Mouse (Mus musculus) right cerebral cortex, postnatal 25 days (tissue): ENCODE results near the gene Cst6.
"Not testable (repeated sequence)": the region's sequence is repeated elsewhere in the genome, so short reads cannot be mapped to it uniquely, and the experiment has no call there.

ENCODE experiments used
- DNase-seq: peaks from one replicate; pipeline ENCODE4 v3.0.0; 2022

Gene Cst6

GRCm38 (mm10) chr19:5349502-5349873, at the start of gene Cst6:
TSS of gene Cst6 (minus strand) at chr19:5349574.
- not testable (repeated sequence) for DNase-seq

GRCm38 (mm10) chr19:5395371-5395770, 46.0 kb upstream of the Cst6 start:
- no peak for DNase-seq

GRCm38 (mm10) chr19:5394168-5394567, 44.8 kb upstream of the Cst6 start:
- no peak for DNase-seq

- DNase-seq: no peak
Observed at GRCm38 (mm10) chr19:5392892-5393291, 43.5 kb upstream of the Cst6 start.

GRCm38 (mm10) chr19:5390416-5390815, 41.0 kb upstream of the Cst6 start:
- no peak for DNase-seq

GRCm38 (mm10) chr19:5389647-5390046, 40.3 kb upstream of the Cst6 start:
- no peak for DNase-seq

GRCm38 (mm10) chr19:5388588-5389242, 39.3 kb upstream of the Cst6 start, which contains the start of gene Sart1:
TSS of gene Sart1 (minus strand) at chr19:5388703.
- peak; percentile 96 for DNase-seq

- DNase-seq: no peak
Observed at GRCm38 (mm10) chr19:5388011-5388441, 38.7 kb upstream of the Cst6 start.

GRCm38 (mm10) chr19:5384715-5385114, 35.3 kb upstream of the Cst6 start:
- no peak for DNase-seq

- no peak for DNase-seq
Observed at GRCm38 (mm10) chr19:5383326-5383725, 34.0 kb upstream of the Cst6 start.

GRCm38 (mm10) chr19:5377446-5377845, 28.1 kb upstream of the Cst6 start:
- no peak for DNase-seq

GRCm38 (mm10) chr19:5374748-5375147, 25.4 kb upstream of the Cst6 start:
- DNase-seq: no peak

GRCm38 (mm10) chr19:5374177-5374576, 24.8 kb upstream of the Cst6 start:
- no peak for DNase-seq

GRCm38 (mm10) chr19:5372724-5373123, 23.4 kb upstream of the Cst6 start:
- DNase-seq: no peak

GRCm38 (mm10) chr19:5370932-5371331, 21.6 kb upstream of the Cst6 start:
- DNase-seq: no peak

- DNase-seq: no peak
Observed at GRCm38 (mm10) chr19:5367455-5367854, 18.1 kb upstream of the Cst6 start.

- DNase-seq: no peak
Observed at GRCm38 (mm10) chr19:5367053-5367359, 17.6 kb upstream of the Cst6 start, which contains the start of gene Banf1. TSS of gene Banf1 (minus strand) at chr19:5367168.

- peak; percentile 95 for DNase-seq
Observed at GRCm38 (mm10) chr19:5366175-5367052, 17.0 kb upstream of the Cst6 start, which contains the start of gene Eif1ad. TSS of gene Eif1ad (plus strand) at chr19:5366741.

- DNase-seq: no peak
Observed at GRCm38 (mm10) chr19:5365751-5366150, 16.4 kb upstream of the Cst6 start.

- no peak for DNase-seq
Observed at GRCm38 (mm10) chr19:5364124-5364523, 14.8 kb upstream of the Cst6 start.

GRCm38 (mm10) chr19:5362186-5362585, 12.8 kb upstream of the Cst6 start:
- no peak for DNase-seq

GRCm38 (mm10) chr19:5356080-5356479, 6.7 kb upstream of the Cst6 start:
- DNase-seq: no peak

GRCm38 (mm10) chr19:5353609-5354008, 4.2 kb upstream of the Cst6 start:
- no peak for DNase-seq
